Mouse (Mus musculus) megakaryocyte progenitor cell, adult 5-6 weeks (primary cell): ENCODE measurements at regions not wholly inside any gene's neighbourhood (a gene's known extent, or its start where the extent isn't known, plus 50 kb on each side); places are given as distances from the start of the nearest gene placed in this dataset.

Experiments
- ATAC-seq: replicated peaks from 2 replicates; pipeline ENCODE4 v1.8.0; 2016; ENCODE audit warnings: mild to moderate bottlenecking, moderate TSS enrichment, inconsistent platforms; ENCODE audit not compliant: poor library complexity

DNA sequence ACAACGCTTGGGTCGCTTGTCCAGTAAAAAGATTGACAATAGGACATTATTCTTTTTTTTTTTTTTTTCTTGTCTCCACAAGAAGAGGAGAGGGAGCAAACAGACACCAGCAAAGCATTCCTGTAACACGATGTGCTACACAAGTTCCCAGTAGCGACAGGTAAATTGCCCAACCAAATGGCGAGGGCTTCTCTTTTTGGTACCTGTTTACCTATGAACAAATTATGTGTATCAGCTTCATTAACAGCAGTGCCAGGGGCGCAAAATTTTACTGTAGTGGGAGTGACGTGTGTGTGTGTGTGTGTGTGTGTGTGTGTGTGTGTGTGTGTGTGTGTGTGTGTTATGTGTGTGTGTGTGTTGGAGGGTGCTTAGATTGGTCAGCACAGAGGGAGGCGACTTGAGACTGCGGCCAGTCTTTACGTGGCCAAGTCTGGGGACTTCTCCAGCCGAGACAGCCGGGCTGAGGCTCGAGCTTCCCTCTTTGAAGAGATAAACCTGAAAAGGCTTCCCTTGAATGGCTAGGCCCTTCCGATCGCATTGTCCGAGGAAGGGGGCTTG lies 226.4 kb downstream of the Mef2c start:
- ATAC-seq: peak; percentile 7; the same call in 1 of the 2 replicates

DNA sequence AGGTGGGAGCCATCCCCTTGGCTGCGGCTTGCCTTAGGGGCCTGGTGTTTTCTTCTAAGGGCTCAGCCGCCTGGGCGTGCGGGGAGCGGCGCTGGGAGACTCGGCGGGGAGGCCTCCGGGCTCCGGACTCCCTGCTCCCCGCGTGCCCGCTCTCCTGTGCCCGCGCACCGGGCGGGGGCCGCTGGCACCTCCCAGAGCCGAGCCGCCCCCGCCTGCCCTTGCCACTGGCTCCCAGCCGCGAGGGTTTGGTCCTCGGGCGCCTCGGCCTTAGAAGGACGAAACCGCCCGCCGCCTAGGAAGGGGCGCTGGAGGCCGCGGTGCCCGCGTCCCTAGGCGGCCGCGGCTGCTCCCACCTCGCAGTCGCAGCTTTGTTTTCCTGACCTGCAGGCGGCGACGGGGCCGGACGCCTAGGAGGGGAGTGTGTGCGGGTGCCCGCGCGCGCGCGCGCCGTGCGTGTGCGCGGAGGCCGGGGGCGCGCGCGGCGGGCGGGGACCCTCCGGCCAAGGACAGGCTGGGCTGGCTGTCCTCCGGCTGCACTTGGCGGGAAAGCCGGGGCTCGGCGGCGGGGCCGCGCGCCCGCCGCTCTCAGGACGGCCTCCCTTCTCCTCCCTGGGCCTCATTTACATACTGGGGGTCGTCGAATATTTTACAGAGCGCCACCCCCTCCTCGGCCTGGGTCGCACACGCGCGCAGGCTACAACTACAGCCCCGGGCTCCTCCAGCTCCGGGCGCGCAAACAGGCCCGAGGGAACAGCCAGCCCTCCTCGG lies 227.1 kb downstream of the Mef2c start:
- ATAC-seq: peak; percentile 37

DNA sequence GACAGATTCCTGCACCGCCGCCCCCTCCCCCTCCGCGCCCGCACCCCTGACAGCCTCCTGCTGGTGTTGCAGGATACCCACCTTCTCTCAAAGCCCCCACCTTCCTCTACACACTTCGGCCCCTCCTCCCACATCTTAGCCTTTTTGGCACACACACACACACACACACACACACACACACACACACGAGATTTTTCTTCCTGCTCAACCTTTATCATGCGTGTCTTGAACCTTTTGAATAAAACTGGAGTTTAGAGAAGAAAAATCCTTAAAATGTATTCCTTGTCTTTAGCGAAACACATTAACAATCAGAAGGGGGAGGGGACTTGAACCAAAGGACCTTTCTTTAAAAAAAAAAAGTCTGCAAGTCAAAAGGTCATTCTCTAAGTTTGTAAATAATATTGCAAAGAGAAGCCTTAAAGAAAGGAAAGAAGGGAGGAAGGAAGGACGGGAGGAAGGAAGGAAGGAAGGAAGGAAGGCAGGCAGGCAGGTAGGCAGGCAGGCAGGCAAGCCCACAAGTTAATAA lies 227.7 kb downstream of the Mef2c start:
- no peak for ATAC-seq

GRCm38 (mm10) chr13:83732283-83733121 lies 228.7 kb downstream of the Mef2c start:
- 0 out of 2 replicates have a peak, but pooled peaks have one; percentile 13 for ATAC-seq

GRCm38 (mm10) chr13:83733231-83733990 lies 229.6 kb downstream of the Mef2c start:
- no peak for ATAC-seq

DNA sequence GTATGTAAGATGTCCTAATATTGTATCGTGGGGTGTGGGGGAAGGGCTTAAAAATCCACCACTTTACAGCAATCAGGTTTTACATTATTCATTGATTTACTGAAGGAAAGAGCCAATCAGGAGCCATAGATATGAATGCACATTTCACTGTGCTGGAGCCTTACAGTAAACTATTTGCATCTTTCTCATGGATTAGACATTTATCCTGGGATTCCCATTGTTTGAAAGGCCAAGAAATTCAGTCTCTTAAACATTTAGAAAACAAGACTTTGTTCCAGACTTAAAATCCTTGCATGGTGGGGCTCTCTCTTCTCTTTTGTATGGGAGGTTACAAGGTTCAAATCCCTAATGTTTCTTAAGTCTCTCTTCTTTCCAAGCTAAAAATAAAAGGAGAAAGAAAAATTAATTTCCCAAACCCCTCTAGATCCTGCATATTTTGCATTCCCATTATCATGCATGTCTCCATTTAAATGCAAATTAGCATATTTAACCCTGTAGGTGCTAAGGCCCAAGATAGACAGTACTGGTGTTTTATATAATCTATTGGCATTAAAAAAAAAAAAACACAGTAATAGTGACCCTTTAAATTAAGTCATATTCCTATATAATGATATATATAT lies 230.3 kb downstream of the Mef2c start:
- no peak for ATAC-seq

DNA sequence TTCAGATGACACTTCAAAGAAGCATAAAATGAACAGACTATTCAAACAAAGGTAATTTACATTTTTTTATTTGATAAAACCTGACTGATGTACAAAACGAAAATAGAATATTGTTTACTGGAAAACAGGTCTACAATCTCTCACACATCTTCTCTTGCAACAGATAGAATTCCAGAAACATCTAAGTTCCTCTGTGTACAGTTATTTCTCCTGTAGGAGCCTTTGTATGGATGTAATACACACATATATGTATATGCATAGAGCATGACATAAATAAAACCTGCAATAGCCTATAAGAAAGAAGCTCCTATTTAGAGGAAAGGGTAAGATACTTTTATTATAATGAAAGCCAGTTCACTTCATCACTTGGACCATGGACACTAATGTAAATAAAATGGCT lies 230.8 kb downstream of the Mef2c start:
- no peak for ATAC-seq

DNA sequence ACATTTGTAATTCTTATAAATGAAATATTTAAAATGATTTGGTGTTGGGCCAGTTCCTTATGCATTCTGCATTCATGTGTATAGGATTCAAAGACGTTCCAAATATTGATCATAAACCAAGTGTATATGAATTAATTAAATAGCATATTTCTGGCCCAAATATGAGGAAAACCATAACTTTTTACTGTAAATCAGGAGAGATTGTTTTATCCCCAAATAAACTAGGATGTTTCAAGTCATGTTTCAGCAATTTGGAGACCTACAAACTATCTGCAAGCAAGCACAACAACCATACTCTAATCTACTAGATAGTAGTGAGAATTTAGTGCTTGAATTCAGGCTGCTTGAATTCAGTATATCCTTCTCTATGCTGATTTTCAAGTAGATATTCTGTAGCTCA lies 231.3 kb downstream of the Mef2c start:
- ATAC-seq: no peak

GRCm38 (mm10) chr13:83735631-83736475 lies 232.0 kb downstream of the Mef2c start:
- no peak for ATAC-seq

DNA sequence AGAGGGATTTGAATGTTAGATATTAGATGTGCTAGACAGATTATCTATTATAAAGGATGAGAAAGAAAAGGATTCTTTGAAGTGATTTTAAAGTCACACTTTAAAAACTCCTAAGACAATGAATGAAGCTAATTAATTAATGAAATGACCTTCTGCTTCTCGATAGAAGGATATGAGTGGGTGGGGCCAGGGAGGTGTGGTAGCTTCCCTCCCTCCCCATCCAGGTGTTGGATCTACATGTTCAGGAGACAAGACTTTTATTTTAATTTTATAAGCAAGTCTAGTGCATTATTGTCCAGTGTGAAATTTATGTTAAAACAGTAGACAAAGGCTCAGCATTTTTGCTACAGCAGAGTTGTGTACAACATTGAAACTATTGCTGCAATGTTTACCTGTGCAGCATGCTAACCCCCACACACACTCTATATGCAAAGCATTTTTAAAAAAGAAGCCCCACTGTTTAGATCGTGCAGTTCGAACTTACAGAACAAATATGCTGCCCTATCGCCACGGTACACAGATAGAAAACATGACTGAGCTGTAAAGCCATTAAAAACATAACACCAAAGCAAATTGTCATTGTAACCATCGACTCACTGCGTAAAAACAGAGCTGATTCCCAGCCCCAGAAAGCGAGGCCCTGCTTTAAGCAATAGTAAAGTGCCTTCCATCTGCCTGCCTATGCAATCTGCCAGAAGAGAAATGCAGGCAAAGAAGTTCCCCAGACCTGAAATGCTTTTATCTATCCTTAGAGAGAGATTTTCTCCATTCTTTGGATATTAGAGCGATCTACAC lies 233.4 kb downstream of the Mef2c start:
- ATAC-seq: no peak

DNA sequence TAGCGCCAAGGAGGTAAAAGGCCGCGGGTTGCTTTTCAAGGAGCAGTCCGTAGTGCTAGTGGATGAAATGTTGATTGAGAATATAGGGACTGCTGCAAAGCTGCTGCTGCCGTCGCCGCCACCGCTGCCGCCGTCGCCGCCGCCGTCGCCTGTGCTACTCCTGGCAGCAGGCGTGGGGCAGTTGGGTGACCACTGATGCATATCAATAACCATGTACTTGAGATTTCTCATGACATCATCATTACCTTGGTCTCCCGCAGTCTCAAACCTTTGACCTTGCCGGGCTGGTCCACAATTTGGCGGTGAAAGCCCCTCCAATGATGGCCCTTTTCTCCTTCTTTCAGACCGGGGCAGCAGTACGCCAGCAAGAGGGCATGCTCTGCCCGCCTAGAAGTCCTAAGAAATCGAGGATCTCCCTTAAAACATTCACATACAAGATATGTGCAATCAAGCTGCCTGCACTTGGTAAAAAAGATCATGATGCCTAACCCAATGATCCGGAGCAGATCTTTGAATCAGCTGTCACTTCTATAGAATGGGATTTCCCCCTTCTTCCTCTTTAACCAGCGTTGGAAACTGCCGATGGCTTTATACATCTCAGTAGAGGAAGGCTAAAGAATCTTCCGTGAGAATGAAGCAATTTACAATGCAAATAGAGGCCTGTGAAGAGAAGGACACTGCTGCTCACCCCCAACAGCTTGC lies 234.1 kb downstream of the Mef2c start:
- ATAC-seq: peak; percentile 40

DNA sequence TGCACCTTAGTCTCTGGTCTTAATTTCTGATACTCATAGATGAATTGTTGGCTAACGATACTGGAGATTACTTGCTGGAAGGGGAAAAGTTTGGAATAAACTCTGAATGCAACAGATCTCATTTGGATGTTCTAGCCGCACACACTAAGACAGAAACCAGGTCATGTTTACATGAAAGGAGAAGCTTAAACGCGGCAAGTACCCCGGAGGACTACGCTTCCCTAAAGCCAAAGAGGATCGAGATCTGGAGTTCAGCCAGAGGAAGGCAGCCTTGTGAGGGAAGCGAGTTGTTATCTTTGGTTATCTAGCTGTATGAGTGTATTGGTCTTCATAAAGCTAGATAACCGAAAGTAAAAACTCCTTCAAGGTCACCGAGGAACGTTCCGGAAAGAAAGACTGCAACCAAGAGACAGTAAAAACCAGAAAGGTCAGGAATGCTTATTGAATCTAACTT lies 234.7 kb downstream of the Mef2c start:
- ATAC-seq: peak; percentile 56

DNA sequence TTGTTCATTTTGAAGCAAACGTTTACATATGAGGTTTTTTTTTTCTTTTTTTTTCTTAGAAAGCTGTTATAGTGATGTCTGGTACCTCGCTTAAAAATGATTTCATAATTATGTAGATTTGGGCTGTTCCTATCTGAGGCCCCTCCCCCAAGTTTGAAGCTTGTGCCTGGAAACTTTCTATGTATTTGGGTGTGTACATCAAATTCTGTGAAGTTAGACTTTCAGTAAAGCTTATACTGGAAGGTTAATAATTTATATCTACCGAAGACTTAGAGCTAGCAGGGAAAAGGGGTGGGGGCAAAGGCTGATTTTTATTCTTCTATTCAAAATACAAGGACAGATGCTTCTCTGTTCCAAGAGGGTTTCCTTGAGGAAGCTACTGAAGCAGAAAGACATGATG lies 235.3 kb downstream of the Mef2c start:
- ATAC-seq: no peak

DNA sequence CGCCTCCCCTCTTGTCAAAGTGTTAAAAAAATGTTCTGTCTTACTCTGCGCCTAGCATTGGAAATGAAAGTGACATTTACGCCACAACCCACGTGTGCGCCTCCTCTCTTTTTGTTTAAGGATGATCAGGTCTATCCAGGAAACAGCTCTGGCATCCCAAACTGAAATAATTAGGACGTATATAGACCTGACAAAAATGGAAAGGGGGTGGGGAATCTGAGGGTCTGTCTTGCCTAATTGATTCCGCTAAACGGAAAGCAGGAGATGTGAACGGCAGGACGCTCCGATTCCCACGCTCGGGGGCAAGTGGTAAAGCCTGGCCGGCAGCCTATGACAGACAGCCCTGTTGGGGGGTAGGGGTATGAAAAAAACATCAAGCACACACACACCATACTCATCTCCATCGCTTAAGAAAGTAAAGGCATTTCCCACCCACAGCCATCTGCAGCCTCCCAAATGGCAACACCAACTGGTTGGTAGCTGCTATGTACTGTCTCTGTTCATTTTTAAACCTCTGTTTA lies 235.8 kb downstream of the Mef2c start:
- ATAC-seq: peak; percentile 43; the same call in 1 of the 2 replicates

GRCm38 (mm10) chr13:83740101-83740500 lies 236.3 kb downstream of the Mef2c start:
- ATAC-seq: no peak

DNA sequence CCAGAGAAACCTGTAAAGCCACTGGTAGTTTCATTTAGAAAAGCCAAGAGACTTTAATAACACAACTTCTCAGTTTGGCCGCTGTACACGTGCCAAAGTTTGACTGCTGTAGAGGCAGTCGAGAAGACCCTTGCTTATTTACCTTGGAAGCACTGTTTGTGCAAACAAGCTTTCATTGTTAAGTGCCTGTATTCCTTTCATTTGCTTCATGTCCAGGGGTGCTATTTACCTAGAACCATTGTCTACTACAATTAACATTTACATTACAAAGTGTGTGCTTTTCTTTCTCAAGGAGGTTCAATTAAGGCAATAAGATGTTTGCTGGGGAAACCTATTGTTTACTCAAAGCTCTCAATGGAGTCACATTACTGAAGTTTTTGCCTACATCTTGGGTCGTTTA lies 236.9 kb downstream of the Mef2c start:
- ATAC-seq: no peak

DNA sequence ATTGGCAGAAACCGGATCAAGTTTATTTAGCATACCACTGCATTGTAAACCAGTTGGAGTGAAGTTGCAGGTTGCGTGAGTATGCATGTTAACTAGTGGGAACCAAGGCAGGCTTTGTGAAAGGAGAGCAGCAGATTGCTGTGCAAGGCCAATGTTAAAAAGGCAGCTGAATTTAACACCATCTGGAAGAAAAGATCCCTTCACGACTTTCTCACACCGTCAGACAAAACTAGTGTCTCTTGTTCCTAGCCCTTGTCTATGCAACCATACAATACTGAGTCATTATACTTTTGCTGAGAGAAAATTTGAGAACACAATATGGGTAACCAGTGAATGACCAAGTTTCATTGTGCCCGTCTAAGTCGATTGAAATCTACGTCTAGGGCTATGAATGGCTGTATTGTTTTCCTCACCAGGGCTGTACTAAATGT lies 237.8 kb downstream of the Mef2c start:
- no peak for ATAC-seq

GRCm38 (mm10) chr13:83742102-83742501 lies 238.3 kb downstream of the Mef2c start:
- ATAC-seq: no peak
